Mouse (Mus musculus) CH12.LX (cell line): ENCODE results near the gene Tcea3. TPM values are rescaled to one million over a fixed set of nuclear protein-coding genes. Genes with fewer than 3 reads are reported as not detected.

ENCODE experiments used
- DNase-seq: peaks from one replicate; pipeline ENCODE4 v3.0.0-alpha.2; 2013; ENCODE audit errors: extremely low read depth
- H3K27ac ChIP-seq: 2 replicates; pipeline ENCODE4 v1.5.1; 2012; ENCODE audit warnings: low read depth, mild to moderate bottlenecking, control low read depth, moderate library complexity; ENCODE audit not compliant: insufficient read depth
- H3K27me3 ChIP-seq: replicated peaks from 2 replicates; pipeline ENCODE3; 2012; ENCODE audit warnings: inconsistent platforms
- H3K36me3 ChIP-seq, 2 experiments: replicated peaks in 1 of 2; 2 replicates each; pipeline versions ENCODE3 to v1.6.1; 2012; ENCODE audit warnings: inconsistent platforms in 1 of 2, low read length in 1 of 2, mild to moderate bottlenecking in 1 of 2, mixed read lengths in 1 of 2, moderate library complexity in 1 of 2; ENCODE audit not compliant: control insufficient read depth in 1 of 2, insufficient read depth in 1 of 2
- H3K4me1 ChIP-seq, 2 experiments: 2 replicates each; pipeline ENCODE4 v1.6.1; 2012; ENCODE audit warnings: inconsistent platforms in 1 of 2, moderate library complexity in 1 of 2; ENCODE audit not compliant: insufficient read depth in 2 of 2, control insufficient read depth in 1 of 2
- H3K4me2 ChIP-seq: 2 replicates; pipeline ENCODE4 v1.6.1; 2012; ENCODE audit warnings: low read depth, mild to moderate bottlenecking, control low read depth; ENCODE audit not compliant: poor library complexity, insufficient read depth, severe bottlenecking
- H3K4me3 ChIP-seq, 3 experiments: fragments of 150-350 bp in 1 of 3; sonication (generic) in 1 of 3; replicated peaks in 1 of 3; 2 replicates each; pipeline versions ENCODE3 to v1.5.1; 2011 to 2012; ENCODE audit warnings: low read depth in 2 of 3, low read length in 2 of 3, mild to moderate bottlenecking in 2 of 3, moderate library complexity in 2 of 3, control low read depth in 1 of 3, improper control_type of control experiment in 1 of 3, inconsistent platforms in 1 of 3, mixed read lengths in 1 of 3; ENCODE audit not compliant: poor library complexity in 1 of 3
- H3K79me2 ChIP-seq: replicated peaks from 2 replicates; pipeline ENCODE4 v1.6.1; 2012; ENCODE audit warnings: mild to moderate bottlenecking, moderate library complexity; ENCODE audit not compliant: control insufficient read depth, poor library complexity, insufficient read depth, severe bottlenecking; ENCODE audit errors: extremely low read depth
- H3K9ac ChIP-seq: 2 replicates; pipeline ENCODE4 v1.6.1; 2012; ENCODE audit warnings: low read depth, mild to moderate bottlenecking, control low read depth, moderate library complexity; ENCODE audit not compliant: insufficient read depth
- H3K9me3 ChIP-seq: replicated peaks from 2 replicates; pipeline ENCODE3; 2012; ENCODE audit warnings: low read length, inconsistent platforms, mixed read lengths
- BHLHE40 ChIP-seq: IDR thresholded peaks from 2 replicates; pipeline ENCODE4 v1.6.1; 2011; ENCODE audit warnings: mild to moderate bottlenecking, low read depth, low read length, improper control_type of control experiment
- CHD2 ChIP-seq: IDR thresholded peaks from 2 replicates; pipeline ENCODE4 v1.6.1; 2011; ENCODE audit warnings: low read length, improper control_type of control experiment
- CTCF ChIP-seq, 2 experiments: IDR thresholded peaks in 1 of 2; conservative IDR thresholded peaks in 1 of 2; 2 replicates each; pipeline ENCODE4 v1.5.1; 2011 to 2012; ENCODE audit warnings: low read depth in 2 of 2, low read length in 2 of 2, improper control_type of control experiment in 1 of 2, inconsistent platforms in 1 of 2, mild to moderate bottlenecking in 1 of 2, moderate library complexity in 1 of 2
- E2F4 ChIP-seq: IDR thresholded peaks from 2 replicates; pipeline ENCODE4 v1.6.1; 2011; ENCODE audit warnings: low read depth, low read length, improper control_type of control experiment; ENCODE audit not compliant: insufficient replicate concordance
- EP300 ChIP-seq: IDR thresholded peaks from 2 replicates; pipeline ENCODE4 v1.6.1; 2011; ENCODE audit warnings: low read length, improper control_type of control experiment
- ETS1 ChIP-seq: conservative IDR thresholded peaks from 2 replicates; pipeline ENCODE4 v1.6.1; 2012; ENCODE audit warnings: low read depth, mild to moderate bottlenecking, inconsistent platforms, low read length, improper control_type of control experiment, moderate library complexity
- GABPA ChIP-seq: IDR thresholded peaks from 2 replicates; pipeline ENCODE4 v1.6.1; 2012; ENCODE audit warnings: low read depth, low read length, improper control_type of control experiment, inconsistent platforms; ENCODE audit not compliant: insufficient replicate concordance
- HCFC1 ChIP-seq: IDR thresholded peaks from 2 replicates; pipeline ENCODE4 v1.6.1; 2012; ENCODE audit warnings: low read depth, mild to moderate bottlenecking, inconsistent platforms, low read length, improper control_type of control experiment
- IRF4 ChIP-seq: IDR thresholded peaks from 2 replicates; pipeline ENCODE4 v1.6.1; 2014; ENCODE audit warnings: low read depth, mild to moderate bottlenecking, inconsistent platforms, low read length, improper control_type of control experiment
- JUND ChIP-seq: conservative IDR thresholded peaks from 2 replicates; pipeline ENCODE4 v1.6.1; 2011; ENCODE audit warnings: low read depth, low read length, improper control_type of control experiment
- KAT2A ChIP-seq: IDR thresholded peaks from 2 replicates; pipeline ENCODE4 v1.6.1; 2012; ENCODE audit warnings: low read length, improper control_type of control experiment, inconsistent platforms; ENCODE audit not compliant: insufficient replicate concordance
- MAFK ChIP-seq: IDR thresholded peaks from 2 replicates; pipeline ENCODE4 v1.6.1; 2011; ENCODE audit warnings: low read length, improper control_type of control experiment; ENCODE audit not compliant: insufficient replicate concordance
- MAZ ChIP-seq: IDR thresholded peaks from 2 replicates; pipeline ENCODE4 v1.6.1; 2012; ENCODE audit warnings: low read depth, mild to moderate bottlenecking, inconsistent platforms, low read length, improper control_type of control experiment, moderate library complexity
- MEF2A ChIP-seq: IDR thresholded peaks from 2 replicates; pipeline ENCODE4 v1.6.1; 2014; ENCODE audit warnings: low read depth, mild to moderate bottlenecking, inconsistent platforms, low read length, improper control_type of control experiment, borderline replicate concordance
- MXI1 ChIP-seq: IDR thresholded peaks from 2 replicates; pipeline ENCODE4 v1.6.1; 2011; ENCODE audit warnings: mild to moderate bottlenecking, low read depth, low read length, improper control_type of control experiment
- MYC ChIP-seq: IDR thresholded peaks from 2 replicates; pipeline ENCODE4 v1.6.1; 2011; ENCODE audit warnings: low read depth, mild to moderate bottlenecking, improper control_type of control experiment, low read length
- NELFE ChIP-seq: IDR thresholded peaks from 2 replicates; pipeline ENCODE4 v1.6.1; 2011; ENCODE audit warnings: low read depth, low read length, improper control_type of control experiment
- NRF1 ChIP-seq: IDR thresholded peaks from 2 replicates; pipeline ENCODE4 v1.6.1; 2014; ENCODE audit warnings: low read depth, mild to moderate bottlenecking, inconsistent platforms, low read length, improper control_type of control experiment, moderate library complexity
- PAX5 ChIP-seq: IDR thresholded peaks from 2 replicates; pipeline ENCODE4 v1.6.1; 2012; ENCODE audit warnings: low read length, inconsistent platforms, mixed read lengths
- POLR2A ChIP-seq: IDR thresholded peaks from 2 replicates; pipeline ENCODE4 v1.6.1; 2011; ENCODE audit warnings: low read depth, mild to moderate bottlenecking, improper control_type of control experiment, low read length
- POLR2AphosphoS2 ChIP-seq: IDR thresholded peaks from 2 replicates; pipeline ENCODE4 v1.6.1; 2011; ENCODE audit warnings: low read depth, low read length, improper control_type of control experiment
- RAD21 ChIP-seq: IDR thresholded peaks from 2 replicates; pipeline ENCODE4 v1.6.1; 2011; ENCODE audit warnings: low read depth, mild to moderate bottlenecking, low read length, improper control_type of control experiment, moderate library complexity
- RCOR1 ChIP-seq: conservative IDR thresholded peaks from 2 replicates; pipeline ENCODE4 v1.6.1; 2012; ENCODE audit warnings: low read depth, mild to moderate bottlenecking, inconsistent platforms, low read length, improper control_type of control experiment
- SIN3A ChIP-seq: IDR thresholded peaks from 2 replicates; pipeline ENCODE4 v1.6.1; 2012; ENCODE audit warnings: low read length, improper control_type of control experiment, inconsistent platforms
- SMC3 ChIP-seq: IDR thresholded peaks from 2 replicates; pipeline ENCODE4 v1.6.1; 2011; ENCODE audit warnings: low read depth, low read length, improper control_type of control experiment
- TBP ChIP-seq: conservative IDR thresholded peaks from 2 replicates; pipeline ENCODE4 v1.6.1; 2011; ENCODE audit warnings: low read depth, low read length, improper control_type of control experiment
- TCF12 ChIP-seq: IDR thresholded peaks from 2 replicates; pipeline ENCODE4 v1.6.1; 2014; ENCODE audit warnings: low read depth, mild to moderate bottlenecking, inconsistent platforms, low read length, improper control_type of control experiment
- UBTF ChIP-seq: IDR thresholded peaks from 2 replicates; pipeline ENCODE4 v1.6.1; 2012; ENCODE audit warnings: low read depth, mild to moderate bottlenecking, inconsistent platforms, low read length, improper control_type of control experiment, moderate library complexity
- USF1 ChIP-seq: IDR thresholded peaks from 2 replicates; pipeline ENCODE4 v1.6.1; 2014; ENCODE audit warnings: low read depth, mild to moderate bottlenecking, inconsistent platforms, low read length, improper control_type of control experiment
- USF2 ChIP-seq: conservative IDR thresholded peaks from 2 replicates; pipeline ENCODE4 v1.6.1; 2011; ENCODE audit warnings: low read depth, low read length, improper control_type of control experiment
- ZC3H11A ChIP-seq: IDR thresholded peaks from 2 replicates; pipeline ENCODE4 v1.6.1; 2012; ENCODE audit warnings: low read depth, mild to moderate bottlenecking, inconsistent platforms, low read length, improper control_type of control experiment
- ZKSCAN1 ChIP-seq: IDR thresholded peaks from 2 replicates; pipeline ENCODE4 v1.6.1; 2012; ENCODE audit warnings: low read depth, inconsistent platforms, low read length, improper control_type of control experiment, borderline replicate concordance
- ZMIZ1 ChIP-seq: IDR thresholded peaks from 2 replicates; pipeline ENCODE4 v1.6.1; 2012; ENCODE audit warnings: low read depth, mild to moderate bottlenecking, inconsistent platforms, low read length, improper control_type of control experiment
- ZNF384 ChIP-seq: IDR thresholded peaks from 2 replicates; pipeline ENCODE4 v1.6.1; 2012; ENCODE audit warnings: low read depth, low read length, improper control_type of control experiment, inconsistent platforms
- dilution Hi-C: fragments of 300-500 bp; cut with MboI; formaldehyde crosslinking; loops from 2 replicates; pipeline ENCODE4 v1.14.3; 2020; ENCODE audit warnings: low sequenced_read_pairs; ENCODE audit not compliant: extremely low pct_unique_long_range_greater_than_20kb, extremely low pct_ligation_motif_present
- in situ Hi-C: fragments of 300-500 bp; cut with MboI; formaldehyde crosslinking; loops from 3 replicates; pipeline ENCODE4 v1.14.3; 2019; ENCODE audit warnings: low sequenced_read_pairs, low pct_ligation_motif_present, low pct_unique_long_range_greater_than_20kb, mixed read lengths
- polyA plus RNA-seq: library from polyadenylated mRNA; unstranded; fragments of >175 nt; gene quantifications from 2 replicates; pipeline ENCODE4 v1.2.1, GENCODE M21; 2012; ENCODE audit warnings: low read depth; ENCODE audit not compliant: insufficient read length
- total RNA-seq, 2 experiments: library from RNA; depleted of rRNA; stranded (reverse); fragments of 300-350 nt in 1 of 2; fragments of >200 nt in 1 of 2; gene quantifications; 2 replicates each; pipeline ENCODE4 v1.2.3; 2012 to 2014

Tcea3 gene
- total and polyA plus RNA-seq, 3 experiments = not detected

DNA sequence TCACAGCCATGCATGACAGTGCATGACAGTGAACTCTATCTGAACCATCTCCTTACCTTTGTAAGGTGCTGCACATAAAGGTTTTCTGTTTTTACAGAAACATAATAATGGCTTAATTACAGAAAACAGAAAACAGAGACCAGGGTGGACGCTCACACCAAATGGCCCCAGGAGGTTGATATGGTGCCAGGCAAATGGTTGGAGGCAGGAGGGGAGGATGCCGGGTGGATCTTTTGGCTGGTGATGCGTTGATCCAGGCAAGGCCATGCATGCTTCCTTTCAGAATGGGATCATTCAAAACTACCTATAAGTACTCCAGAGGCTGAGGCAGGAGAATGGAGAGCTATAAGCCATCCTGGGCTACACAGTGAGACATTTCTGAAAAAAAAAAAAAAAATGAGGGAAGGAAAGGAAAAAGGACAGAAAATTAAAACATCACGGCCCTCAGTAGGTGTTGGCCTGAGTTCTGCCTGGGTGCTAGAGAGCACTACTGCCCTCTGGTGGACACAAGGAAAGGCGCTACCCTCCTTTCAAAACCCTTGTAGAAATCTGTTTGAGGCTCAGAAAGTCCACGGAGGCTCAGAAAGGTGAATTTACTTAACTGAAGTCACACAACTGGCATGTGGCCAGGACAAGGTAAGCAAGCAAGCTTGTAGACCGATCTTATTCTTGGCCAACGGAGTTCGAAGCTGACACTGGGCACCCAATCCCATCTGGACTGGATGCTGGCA lies 47.8 kb upstream of the Tcea3 start:
- TF ChIP-seq RCOR1 = no peak
- no peak for TF ChIP-seq MYC
- peak; percentile 83 for TF ChIP-seq ZC3H11A
- TF ChIP-seq CHD2 = no peak
- TF ChIP-seq ZMIZ1 = no peak
- TF ChIP-seq NELFE = no peak
- TF ChIP-seq SMC3 = peak; percentile 97
- no peak for TF ChIP-seq TCF12
- TF ChIP-seq EP300 = no peak
- TF ChIP-seq JUND = no peak
- TF ChIP-seq GABPA = no peak
- TF ChIP-seq BHLHE40 = no peak
- TF ChIP-seq PAX5 = no peak
- peak; percentile 54 for TF ChIP-seq NRF1
- no peak for TF ChIP-seq ETS1
- no peak for TF ChIP-seq USF1
- TF ChIP-seq MXI1 = no peak
- TF ChIP-seq TBP = no peak
- TF ChIP-seq CTCF (conservative IDR thresholded peaks at IDR 0.05 in 1 of 2, IDR thresholded peaks at IDR 0.05 in 1 of 2; ENCODE audit: low read depth in 2 of 2, low read length in 2 of 2) = peak; percentile 64 to 90
- TF ChIP-seq KAT2A = no peak
- no peak for TF ChIP-seq UBTF
- TF ChIP-seq ZKSCAN1 = no peak
- TF ChIP-seq E2F4 = no peak
- TF ChIP-seq USF2 = no peak
- no peak for TF ChIP-seq MEF2A
- no peak for TF ChIP-seq SIN3A
- no peak for TF ChIP-seq POLR2AphosphoS2
- TF ChIP-seq HCFC1 = no peak
- TF ChIP-seq MAFK = no peak
- TF ChIP-seq ZNF384 = peak; percentile 30; the same call in 1 of the 2 replicates
- TF ChIP-seq POLR2A = no peak
- 0 out of 2 replicates have a peak, but pooled peaks have one; percentile 12 for TF ChIP-seq IRF4
- TF ChIP-seq MAZ = 0 out of 2 replicates have a peak, but pooled peaks have one; percentile 37
- peak; percentile 79 for TF ChIP-seq RAD21
- dilution Hi-C loops = no loop called here
- Histone ChIP-seq H3K79me2 (no peaks in the 10 kb centered on the region), H3K4me3 (no peak overlapping the region), H3K27ac (no peak overlapping the region), H3K4me1 (no peaks in the 10 kb centered on the region), H3K36me3 (peaks cover 0 to 2% of the 10 kb centered on the region in 2 experiments), H3K9me3 (no peaks in the 10 kb centered on the region), H3K27me3 (peaks cover 23% of the 10 kb centered on the region), H3K9ac (no peak overlapping the region), H3K4me2 (no peak overlapping the region)
- in situ Hi-C loops = loop anchor here (5.0 kb wide), 1 partner anchor 37 kb away; no protein-coding TSS in a partner anchor
- no peak for DNase-seq
